Mouse (Mus musculus) heart, postnatal 0 days (tissue): ENCODE results near the gene Clec2l.

Experiments
- CTCF ChIP-seq: IDR thresholded peaks from 2 replicates; pipeline ENCODE4 v1.5.1; 2016; ENCODE audit warnings: antibody characterized with exemption, control low read depth, low read depth
- EP300 ChIP-seq: IDR thresholded peaks from 2 replicates; pipeline ENCODE4 v1.6.1; 2016; ENCODE audit warnings: antibody characterized with exemption, low read depth

GRCm38 (mm10) chr6:38676723-38677122, 13.9 kb downstream of the Clec2l start:
- TF ChIP-seq EP300 (no peak), CTCF (no peak)
